Mouse (Mus musculus) testis, adult 2 months (tissue): ENCODE measurements around the gene Lamb3.

Experiments used
- CTCF ChIP-seq: fragments of 200-500 bp; IDR thresholded peaks from 2 replicates; pipeline ENCODE4 v1.5.1; 2012; ENCODE audit warnings: low read depth, mild to moderate bottlenecking, inconsistent platforms, low read length, moderate library complexity; ENCODE audit not compliant: control insufficient read depth, insufficient read depth, insufficient replicate concordance
- POLR2A ChIP-seq: fragments of 200-500 bp; IDR thresholded peaks from 2 replicates; pipeline ENCODE4 v1.6.1; 2012; ENCODE audit warnings: low read depth, mild to moderate bottlenecking, inconsistent platforms, low read length, moderate library complexity; ENCODE audit not compliant: control insufficient read depth

GRCm38 (mm10) chr1:193295920-193296319 lies 88.4 kb downstream of the Lamb3 start:
- TF ChIP-seq CTCF = no peak
- no peak for TF ChIP-seq POLR2A
